Comparison of ENCODE assay signal across 13 mouse cellular contexts in genomic region chr6:117526161-117526935, GRCm38 (mm10).
DNase-seq lines count a peak whose midpoint lies in the region; ATAC-seq and TF ChIP-seq lines count a peak whose summit lies in the region.
"Had no signal": no experiment of that assay in that cellular context is flagged by ENCODE, and none has a peak within 500 bp of the region (broad histone marks: within the 10 kb centered on the region; RNA-seq: fewer than 3 reads in every experiment).

No protein-coding gene starts in this region.

- peak overlapping the region; percentile 53 for H3K4me2 ChIP-seq in heart, embryonic 14.5 days (ENCODE audit: low read length)
- no peak overlapping the region for H3K4me2 ChIP-seq in midbrain, embryonic 11.5 days
- H3K4me2 ChIP-seq in neural tube, embryonic 12.5 days (replicated peaks): peak overlapping the region; percentile 6; the same call in 1 of the 2 replicates
- H3K4me2 ChIP-seq: stomach, embryonic 15.5 days had no signal

- no peak for TF ChIP-seq EP300 in heart, adult 2 months (IDR thresholded peaks at IDR 0.05; ENCODE audit: insufficient read depth, low read depth, low read length)

- intact Hi-C loops in heart, adult 2 months (cut with DNase I): no loop called here
- intact Hi-C loops in heart, postnatal 10 days (cut with DNase I): no loop called here

- no peak for DNase-seq in heart, adult 2 months
- DNase-seq in midbrain, embryonic 10.5 days (ENCODE audit: low spot score): peak; percentile 16
- no peak for DNase-seq in midbrain, embryonic 11.5 days (ENCODE audit: low spot score, missing footprints)
- DNase-seq in heart, postnatal 10 days: peak; percentile 24 to 38
- DNase-seq in layer of hippocampus, adult 8-10 months (ENCODE audit: low spot score in 2 of 2): no peak
- no peak for DNase-seq in adrenal gland, adult 8-10 months
- DNase-seq: adrenal gland, adult 2 months; cerebellum, adult 8-10 months; kidney, adult 11 months had no signal

- TF ChIP-seq POLR2A in heart, adult 2 months (IDR thresholded peaks at IDR 0.05; ENCODE audit: insufficient read depth, low read depth, low read length): no peak

- H3K27me3 ChIP-seq in heart, embryonic 14.5 days (ENCODE audit: control insufficient read depth, insufficient read depth, low read length): no peaks in the 10 kb centered on the region; the same call in 1 of the 2 replicates
- H3K27me3 ChIP-seq in heart, adult 2 months (ENCODE audit: control insufficient read depth, insufficient read depth, low read length): no peaks in the 10 kb centered on the region
- H3K27me3 ChIP-seq in midbrain, embryonic 10.5 days (ENCODE audit: low read depth, poor library complexity, severe bottlenecking): no peaks in the 10 kb centered on the region
- H3K27me3 ChIP-seq in midbrain, embryonic 11.5 days (ENCODE audit: control insufficient read depth, insufficient read depth, low read length): no peaks in the 10 kb centered on the region
- no peaks in the 10 kb centered on the region for H3K27me3 ChIP-seq in neural tube, embryonic 12.5 days (replicated peaks)
- H3K27me3 ChIP-seq: stomach, embryonic 15.5 days had no signal

- 30% methylated on average over 22 of the region's 22 CpGs for WGBS in heart, embryonic 14.5 days
- WGBS in heart, adult 2 months: 55% methylated on average over 22 of the region's 22 CpGs
- 77% methylated on average over 22 of the region's 22 CpGs for WGBS in midbrain, embryonic 10.5 days
- WGBS in midbrain, embryonic 11.5 days: 75% methylated on average over 22 of the region's 22 CpGs
- 61% methylated on average over 22 of the region's 22 CpGs for WGBS in neural tube, embryonic 12.5 days

- TF ChIP-seq CTCF in heart, adult 2 months (IDR thresholded peaks at IDR 0.05): no peak

- no peak overlapping the region; a peak in 1 of 4 replicates for H3K27ac ChIP-seq in heart, embryonic 14.5 days (replicated peaks in 1 of 2; ENCODE audit: control insufficient read depth in 1 of 2, insufficient read depth in 1 of 2, low read depth in 2 of 2, low read length in 2 of 2)
- no peak overlapping the region for H3K27ac ChIP-seq in heart, adult 2 months
- H3K27ac ChIP-seq in midbrain, embryonic 10.5 days (replicated peaks): no peak overlapping the region
- no peak overlapping the region for H3K27ac ChIP-seq in midbrain, embryonic 11.5 days (ENCODE audit: low read depth, low read length)
- no peak overlapping the region for H3K27ac ChIP-seq in neural tube, embryonic 12.5 days
- H3K27ac ChIP-seq: stomach, embryonic 15.5 days had no signal

- no peaks in the 10 kb centered on the region for H3K9me3 ChIP-seq in heart, embryonic 14.5 days (ENCODE audit: control insufficient read depth, low read length)
- no peaks in the 10 kb centered on the region for H3K9me3 ChIP-seq in midbrain, embryonic 10.5 days (replicated peaks)
- H3K9me3 ChIP-seq in midbrain, embryonic 11.5 days (ENCODE audit: control insufficient read depth, low read length): no peaks in the 10 kb centered on the region
- H3K9me3 ChIP-seq in neural tube, embryonic 12.5 days: no peaks in the 10 kb centered on the region
- H3K9me3 ChIP-seq: stomach, embryonic 15.5 days had no signal

- no peak overlapping the region for H3K9ac ChIP-seq in heart, embryonic 14.5 days (ENCODE audit: low read length)
- no peak overlapping the region for H3K9ac ChIP-seq in heart, adult 2 months (ENCODE audit: low read depth, low read length)
- H3K9ac ChIP-seq in midbrain, embryonic 11.5 days (ENCODE audit: low read length): no peak overlapping the region
- H3K9ac ChIP-seq in neural tube, embryonic 12.5 days: no peak overlapping the region
- H3K9ac ChIP-seq: stomach, embryonic 15.5 days had no signal

- H3K36me3 ChIP-seq in heart, embryonic 14.5 days (ENCODE audit: control insufficient read depth, insufficient read depth, low read length): no peaks in the 10 kb centered on the region
- H3K36me3 ChIP-seq in heart, adult 2 months (ENCODE audit: control insufficient read depth, insufficient read depth, low read length): no peaks in the 10 kb centered on the region
- no peaks in the 10 kb centered on the region for H3K36me3 ChIP-seq in midbrain, embryonic 10.5 days
- H3K36me3 ChIP-seq in midbrain, embryonic 11.5 days (ENCODE audit: control insufficient read depth, insufficient read depth, low read length): no peaks in the 10 kb centered on the region
- no peaks in the 10 kb centered on the region for H3K36me3 ChIP-seq in neural tube, embryonic 12.5 days
- H3K36me3 ChIP-seq: stomach, embryonic 15.5 days had no signal

- peaks cover 6 to 15% of the 10 kb centered on the region in 2 experiments for H3K4me1 ChIP-seq in heart, embryonic 14.5 days (ENCODE audit: control insufficient read depth in 2 of 2, insufficient read depth in 2 of 2, low read length in 2 of 2)
- no peaks in the 10 kb centered on the region for H3K4me1 ChIP-seq in heart, adult 2 months (ENCODE audit: control insufficient read depth, insufficient read depth, low read length)
- H3K4me1 ChIP-seq in midbrain, embryonic 10.5 days: no peaks in the 10 kb centered on the region
- no peaks in the 10 kb centered on the region for H3K4me1 ChIP-seq in midbrain, embryonic 11.5 days (ENCODE audit: control insufficient read depth, insufficient read depth, low read length)
- H3K4me1 ChIP-seq in neural tube, embryonic 12.5 days: no peaks in the 10 kb centered on the region
- H3K4me1 ChIP-seq: stomach, embryonic 15.5 days had no signal

- 0 out of 4 replicates have a peak overlapping the region, but pooled peaks have one; percentile 6 for H3K4me3 ChIP-seq in heart, embryonic 14.5 days (ENCODE audit: control insufficient read depth in 1 of 2, insufficient read depth in 1 of 2, low read depth in 1 of 2, low read length in 2 of 2)
- H3K4me3 ChIP-seq in heart, adult 2 months: no peak overlapping the region
- no peak overlapping the region for H3K4me3 ChIP-seq in midbrain, embryonic 10.5 days
- no peak overlapping the region for H3K4me3 ChIP-seq in midbrain, embryonic 11.5 days (ENCODE audit: low read depth, low read length)
- no peak overlapping the region for H3K4me3 ChIP-seq in neural tube, embryonic 12.5 days
- H3K4me3 ChIP-seq: erythroblast, embryonic 14.5 days; stomach, embryonic 15.5 days had no signal

- peak; percentile 59; the same call in 1 of the 2 replicates for ATAC-seq in heart, embryonic 14.5 days (ENCODE audit: insufficient number of reproducible peaks, insufficient read depth, low FRiP score, low read depth)
- no peak for ATAC-seq in midbrain, embryonic 11.5 days (ENCODE audit: low FRiP score)
- no peak for ATAC-seq in neural tube, embryonic 12.5 days (ENCODE audit: low FRiP score, low read depth)

- no peaks in the 10 kb centered on the region for H3K79me2 ChIP-seq in heart, adult 2 months (replicated peaks; ENCODE audit: control insufficient read depth, insufficient read depth, low read length)

Comparison
In these comparisons a context has a peak if more than half of its experiments do, and no peak if none do; other contexts are left out.
1. H3K4me3 ChIP-seq: peak in heart, embryonic 14.5 days (2 of 2); none in heart, adult 2 months (single experiment), midbrain, embryonic 10.5 days (single experiment), midbrain, embryonic 11.5 days (single experiment) and neural tube, embryonic 12.5 days (single experiment).
2. DNase-seq: peak in midbrain, embryonic 10.5 days (single experiment) and heart, postnatal 10 days (2 of 2); none in heart, adult 2 months (0 of 2), midbrain, embryonic 11.5 days (single experiment), layer of hippocampus, adult 8-10 months (0 of 2) and adrenal gland, adult 8-10 months (single experiment).